Mouse (Mus musculus) liver, postnatal 0 days (tissue): ENCODE results near the gene Mecom. TPM values are rescaled to one million over a fixed set of nuclear protein-coding genes. Genes with fewer than 3 reads are reported as not detected.

Experiments
- ATAC-seq: fragments of 200-750 bp; cut with Nextera tagmentation; 2 replicates; pipeline ENCODE4 v1.8.0; 2017; ENCODE audit warnings: mild to moderate bottlenecking, moderate library complexity
- DNase-seq: peaks from one replicate; pipeline ENCODE4 v3.0.0-alpha.2; 2016
- H3K27ac ChIP-seq: fragments of 300-500 bp; sonication (generic); 2 replicates; pipeline ENCODE4 v1.5.1; 2014; ENCODE audit warnings: antibody characterized with exemption, moderate library complexity, mild to moderate bottlenecking, low read depth
- H3K27me3 ChIP-seq: fragments of 300-500 bp; sonication (generic); 2 replicates; pipeline ENCODE4 v1.6.1; 2014; ENCODE audit warnings: low read length, control low read depth, mixed read lengths; ENCODE audit not compliant: insufficient read depth
- H3K36me3 ChIP-seq: fragments of 300-500 bp; sonication (generic); replicated peaks from 2 replicates; pipeline ENCODE4 v1.6.1; 2014; ENCODE audit warnings: mild to moderate bottlenecking, control low read depth, low read length, moderate library complexity, mixed read lengths; ENCODE audit not compliant: insufficient read depth
- H3K4me1 ChIP-seq: fragments of 300-500 bp; sonication (generic); 2 replicates; pipeline ENCODE4 v1.6.1; 2014; ENCODE audit warnings: antibody characterized with exemption, mild to moderate bottlenecking, control low read depth; ENCODE audit not compliant: insufficient read depth
- H3K4me2 ChIP-seq: fragments of 300-500 bp; sonication (generic); 2 replicates; pipeline ENCODE4 v1.6.1; 2014; ENCODE audit warnings: low read depth, mild to moderate bottlenecking, low read length, moderate library complexity, mixed read lengths
- H3K4me3 ChIP-seq: fragments of 300-500 bp; sonication (generic); 2 replicates; pipeline ENCODE4 v1.5.1; 2014; ENCODE audit warnings: low read depth, low read length
- H3K9ac ChIP-seq: fragments of 300-500 bp; sonication (generic); replicated peaks from 2 replicates; pipeline ENCODE4 v1.6.1; 2014; ENCODE audit warnings: mild to moderate bottlenecking, moderate library complexity
- H3K9me3 ChIP-seq: fragments of 300-500 bp; sonication (generic); 2 replicates; pipeline ENCODE4 v1.6.1; 2016; ENCODE audit warnings: mild to moderate bottlenecking, control low read depth, low read length, mixed read lengths
- CTCF ChIP-seq: sonication (generic); IDR thresholded peaks from 2 replicates; pipeline ENCODE4 v1.5.1; 2016; ENCODE audit warnings: antibody characterized with exemption, low read depth
- EP300 ChIP-seq: IDR thresholded peaks from 2 replicates; pipeline ENCODE4 v1.6.1; 2016; ENCODE audit warnings: antibody characterized with exemption, low read depth, mild to moderate bottlenecking
- WGBS: fragments of 180-500 bp; shearing (Covaris S2); extraction: QIAGEN DNeasy Blood & Tissue Kit; methylation state at CpG from one replicate; pipeline ENCODE4 v1.1.7; 2014; ENCODE audit not compliant: insufficient replicate concordance; 5-methylcytosine and 5-hydroxymethylcytosine counted together
- polyA plus RNA-seq: library from polyadenylated mRNA; unstranded; fragments of >200 nt; fragmentation: Nextera tagmentation; extraction: Ambion mirVana; gene quantifications from 2 replicates; pipeline ENCODE4 v1.2.1, GENCODE M21; 2015

The Mecom gene
- polyA plus RNA-seq, 1 experiment from 2014 or later = 0.89 TPM

GRCm38 (mm10) chr3:30101146-30101545 is 446.7 kb downstream of the Mecom start:
- WGBS = 63% methylated on average over 4 of the region's 4 CpGs
- Histone ChIP-seq H3K36me3 (no peaks in the 10 kb centered on the region), H3K9me3 (no peaks in the 10 kb centered on the region), H3K27ac (no peak overlapping the region), H3K4me3 (no peak overlapping the region), H3K4me1 (no peaks in the 10 kb centered on the region), H3K9ac (no peak overlapping the region), H3K4me2 (no peak overlapping the region), H3K27me3 (no peaks in the 10 kb centered on the region)
- TF ChIP-seq CTCF (no peak), EP300 (no peak)
- DNase-seq (no peak), ATAC-seq (no peak)

GRCm38 (mm10) chr3:30097713-30098112 is 450.1 kb downstream of the Mecom start:
- Histone ChIP-seq H3K9me3 (no peaks in the 10 kb centered on the region), H3K36me3 (no peaks in the 10 kb centered on the region), H3K9ac (no peak overlapping the region), H3K27me3 (no peaks in the 10 kb centered on the region), H3K4me2 (no peak overlapping the region), H3K27ac (no peak overlapping the region), H3K4me1 (no peaks in the 10 kb centered on the region), H3K4me3 (no peak overlapping the region)
- no peak for DNase-seq
- WGBS = 70% methylated on average over 3 of the region's 3 CpGs
- ATAC-seq = no peak
- no peak for TF ChIP-seq CTCF
- TF ChIP-seq EP300 = no peak

GRCm38 (mm10) chr3:30097129-30097528 is 450.7 kb downstream of the Mecom start:
- Histone ChIP-seq H3K27ac (no peak overlapping the region), H3K4me3 (no peak overlapping the region), H3K27me3 (no peaks in the 10 kb centered on the region), H3K4me2 (no peak overlapping the region), H3K9ac (no peak overlapping the region), H3K9me3 (no peaks in the 10 kb centered on the region), H3K36me3 (no peaks in the 10 kb centered on the region), H3K4me1 (no peaks in the 10 kb centered on the region)
- DNase-seq (no peak), ATAC-seq (no peak)
- WGBS = 54% methylated on average over 4 of the region's 4 CpGs
- TF ChIP-seq CTCF (no peak), EP300 (no peak)

DNA sequence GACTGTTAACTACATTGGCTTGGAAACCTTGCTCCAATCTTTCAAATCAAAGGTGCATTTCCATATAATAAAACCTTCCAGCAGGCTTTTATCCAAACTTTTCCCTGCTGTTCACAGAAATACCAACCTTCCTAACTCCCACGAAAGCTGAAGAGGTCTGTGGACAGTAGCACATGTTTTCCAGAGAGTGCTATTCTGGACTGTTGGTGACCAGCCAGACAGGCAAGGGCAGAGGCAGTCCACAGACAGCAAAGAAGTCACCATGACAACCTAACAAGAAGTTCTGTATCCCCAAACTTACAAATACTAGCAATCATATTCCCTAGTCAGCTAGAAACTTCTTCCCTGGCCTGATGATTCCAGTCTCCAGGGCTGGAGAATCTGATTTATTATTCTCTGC is 454.8 kb downstream of the Mecom start:
- WGBS = 69% methylated on average over 1 of the region's 1 CpGs
- ATAC-seq (no peak), DNase-seq (no peak)
- Histone ChIP-seq H3K4me1 (no peaks in the 10 kb centered on the region), H3K9ac (no peak overlapping the region), H3K27me3 (no peaks in the 10 kb centered on the region), H3K36me3 (no peaks in the 10 kb centered on the region), H3K4me3 (no peak overlapping the region), H3K9me3 (no peaks in the 10 kb centered on the region), H3K27ac (no peak overlapping the region), H3K4me2 (no peak overlapping the region)
- TF ChIP-seq EP300 = no peak
- no peak for TF ChIP-seq CTCF

DNA sequence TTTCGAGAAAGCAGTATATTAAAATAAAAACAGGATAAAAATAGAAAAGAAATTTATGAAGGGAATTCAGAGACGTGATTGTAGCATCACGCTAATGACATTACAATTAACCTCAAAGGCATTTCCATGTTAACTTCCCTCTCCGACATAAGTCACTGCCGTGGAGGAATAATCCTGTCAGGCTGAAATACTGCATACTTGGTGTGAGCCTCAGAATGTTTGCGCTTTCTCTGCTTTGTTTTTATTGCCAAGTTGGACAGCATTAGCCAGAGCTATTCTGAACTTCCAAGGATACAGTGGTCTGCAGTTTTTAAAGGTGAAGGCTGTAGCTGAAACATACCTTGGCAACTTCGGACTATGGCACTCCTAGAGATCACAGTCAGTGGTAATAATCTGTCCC is 455.3 kb downstream of the Mecom start:
- Histone ChIP-seq H3K4me1 (no peaks in the 10 kb centered on the region), H3K27me3 (no peaks in the 10 kb centered on the region), H3K4me2 (no peak overlapping the region), H3K36me3 (no peaks in the 10 kb centered on the region), H3K4me3 (no peak overlapping the region), H3K27ac (no peak overlapping the region), H3K9me3 (no peaks in the 10 kb centered on the region), H3K9ac (no peak overlapping the region)
- 64% methylated on average over 7 of the region's 7 CpGs for WGBS
- TF ChIP-seq CTCF = no peak
- no peak for ATAC-seq
- DNase-seq = no peak

DNA sequence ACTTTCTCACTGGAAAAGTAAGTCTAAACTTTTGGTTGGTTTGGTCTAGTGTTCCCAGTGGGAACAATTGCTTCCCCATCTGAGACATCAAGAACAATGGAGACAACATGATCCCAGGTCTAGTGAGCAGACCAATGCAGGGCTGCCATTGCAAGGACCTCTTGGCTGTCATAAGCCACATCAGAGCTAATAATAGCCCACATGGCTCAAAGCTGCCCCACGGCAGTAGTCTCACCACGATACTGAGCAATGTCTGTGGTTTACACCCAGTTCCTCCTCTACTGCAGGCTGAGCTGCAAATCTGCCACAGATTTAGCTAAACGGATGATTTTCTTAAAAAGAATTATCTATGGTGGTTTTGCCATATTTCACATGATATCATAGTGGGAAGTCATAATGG is 455.9 kb downstream of the Mecom start:
- no peak overlapping the region for H3K4me2 ChIP-seq
- TF ChIP-seq EP300 = no peak
- no peaks in the 10 kb centered on the region for H3K9me3 ChIP-seq
- H3K27ac ChIP-seq = no peak overlapping the region
- no peak overlapping the region for H3K9ac ChIP-seq
- WGBS = 37% methylated on average over 3 of the region's 3 CpGs
- H3K36me3 ChIP-seq = no peaks in the 10 kb centered on the region
- H3K27me3 ChIP-seq = no peaks in the 10 kb centered on the region
- no peak overlapping the region for H3K4me3 ChIP-seq
- DNase-seq = no peak
- no peak for ATAC-seq
- H3K4me1 ChIP-seq = no peaks in the 10 kb centered on the region

- ATAC-seq = no peak
These were observed 456.4 kb downstream of the Mecom start for GRCm38 (mm10) chr3:30091401-30091800.

More at GRCm38 (mm10) chr3:30091401-30091800, 456.4 kb downstream of the Mecom start:
- TF ChIP-seq EP300 = no peak
- TF ChIP-seq CTCF = no peak
- Histone ChIP-seq H3K36me3 (no peaks in the 10 kb centered on the region), H3K4me3 (no peak overlapping the region), H3K9ac (no peak overlapping the region), H3K27ac (no peak overlapping the region), H3K27me3 (no peaks in the 10 kb centered on the region), H3K4me1 (no peaks in the 10 kb centered on the region), H3K4me2 (no peak overlapping the region), H3K9me3 (no peaks in the 10 kb centered on the region)
- 79% methylated on average over 1 of the region's 1 CpGs for WGBS
- DNase-seq = no peak
